Mouse (Mus musculus) erythroblast, embryonic 14.5 days (primary cell): ENCODE measurements at regions not wholly inside any gene's neighbourhood (a gene's known extent, or its start where the extent isn't known, plus 50 kb on each side); places are given as distances from the start of the nearest gene placed in this dataset.

ENCODE experiments used
- GATA1 ChIP-seq: IDR thresholded peaks from 2 replicates; pipeline ENCODE4 v1.6.1; 2012; ENCODE audit warnings: low read length, inconsistent platforms, mixed read lengths
- TAL1 ChIP-seq: IDR thresholded peaks from 3 replicates; pipeline ENCODE4 v1.6.1; 2012; ENCODE audit warnings: low read length, inconsistent platforms, mixed read lengths

- no peak for TF ChIP-seq TAL1
- no peak for TF ChIP-seq GATA1
Measured at GRCm38 (mm10) chr16:77531596-77531995, 70.3 kb downstream of the Gm11146 start.
